Mouse (Mus musculus): ENCODE results near the gene Ina. TPM values are rescaled to one million over a fixed set of nuclear protein-coding genes. Genes with fewer than 3 reads are reported as not detected.
"Not testable (repeated sequence)": the region's sequence is repeated elsewhere in the genome, so short reads cannot be mapped to it uniquely, and the experiment has no call there.

The Ina gene
- polyA plus RNA-seq, 1 experiment from 2014 or later: 706 TPM

GRCm38 (mm10) chr19:46989479-46990152, 24.9 kb upstream of the Ina start:
- peaks cover 26% of the 10 kb centered on the region for H3K4me1 ChIP-seq (replicated peaks)
- no peak overlapping the region for H3K27ac ChIP-seq
- no peak for ATAC-seq (ENCODE audit: low FRiP score)
- H3K36me3 ChIP-seq: no peaks in the 10 kb centered on the region
- no peaks in the 10 kb centered on the region for H3K27me3 ChIP-seq
- H3K9me3 ChIP-seq: no peaks in the 10 kb centered on the region
- no peak overlapping the region; the same call in 1 of the 2 replicates for H3K9ac ChIP-seq
- no peak overlapping the region for H3K4me2 ChIP-seq
- 78% methylated on average over 20 of the region's 20 CpGs for WGBS
- no peak overlapping the region for H3K4me3 ChIP-seq

GRCm38 (mm10) chr19:46990153-46990518, 24.4 kb upstream of the Ina start:
- H3K4me2 ChIP-seq: no peak overlapping the region
- no peaks in the 10 kb centered on the region for H3K9me3 ChIP-seq
- H3K4me1 ChIP-seq (replicated peaks): peaks cover 26% of the 10 kb centered on the region
- no peak overlapping the region for H3K4me3 ChIP-seq
- no peaks in the 10 kb centered on the region for H3K27me3 ChIP-seq
- 88% methylated on average over 3 of the region's 3 CpGs for WGBS
- ATAC-seq (ENCODE audit: low FRiP score): no peak
- H3K36me3 ChIP-seq: no peaks in the 10 kb centered on the region
- no peak overlapping the region; the same call in 1 of the 2 replicates for H3K9ac ChIP-seq
- H3K27ac ChIP-seq: no peak overlapping the region

- not testable (repeated sequence) for H3K4me3 ChIP-seq; H3K27me3 ChIP-seq; H3K4me2 ChIP-seq; ATAC-seq (ENCODE audit: low FRiP score); H3K9ac ChIP-seq; H3K9me3 ChIP-seq; H3K36me3 ChIP-seq; H3K27ac ChIP-seq
- peaks cover 26% of the 10 kb centered on the region for H3K4me1 ChIP-seq (replicated peaks)
- WGBS: 77% methylated on average over 8 of the region's 8 CpGs
Measured at GRCm38 (mm10) chr19:46990625-46991024, 23.9 kb upstream of the Ina start.

- H3K4me1 ChIP-seq (replicated peaks): peaks cover 26% of the 10 kb centered on the region
- no peaks in the 10 kb centered on the region for H3K9me3 ChIP-seq
- no peaks in the 10 kb centered on the region for H3K27me3 ChIP-seq
- no peak for ATAC-seq (ENCODE audit: low FRiP score)
- no peak overlapping the region for H3K4me2 ChIP-seq
- no peak overlapping the region for H3K9ac ChIP-seq
- no peak overlapping the region for H3K27ac ChIP-seq
- H3K4me3 ChIP-seq: no peak overlapping the region
- no peaks in the 10 kb centered on the region for H3K36me3 ChIP-seq
- WGBS: 13% methylated on average over 5 of the region's 5 CpGs
Measured at GRCm38 (mm10) chr19:46991145-46991544, 23.4 kb upstream of the Ina start.

GRCm38 (mm10) chr19:46992329-46992728, 22.2 kb upstream of the Ina start:
- not testable (repeated sequence) for ATAC-seq (ENCODE audit: low FRiP score)

GRCm38 (mm10) chr19:46996095-46996494, 18.4 kb upstream of the Ina start:
- no peaks in the 10 kb centered on the region for H3K4me1 ChIP-seq (replicated peaks)
- H3K9ac ChIP-seq: no peak overlapping the region
- H3K36me3 ChIP-seq: no peaks in the 10 kb centered on the region
- no peak overlapping the region for H3K27ac ChIP-seq
- 89% methylated on average over 9 of the region's 9 CpGs for whole genome bisulfite sequencing
- H3K9me3 ChIP-seq: no peaks in the 10 kb centered on the region
- no peak overlapping the region for H3K4me3 ChIP-seq
- no peak for ATAC-seq (ENCODE audit: low FRiP score)
- H3K27me3 ChIP-seq: no peaks in the 10 kb centered on the region
- no peak overlapping the region for H3K4me2 ChIP-seq

More at GRCm38 (mm10) chr19:46992329-46992728, 22.2 kb upstream of the Ina start:
- not testable (repeated sequence) for H3K9me3 ChIP-seq, H3K9ac ChIP-seq, H3K27ac ChIP-seq, H3K27me3 ChIP-seq, H3K4me2 ChIP-seq, H3K4me3 ChIP-seq, H3K36me3 ChIP-seq
- peaks cover 26% of the 10 kb centered on the region for H3K4me1 ChIP-seq (replicated peaks)
- 71% methylated on average over 4 of the region's 4 CpGs for WGBS

GRCm38 (mm10) chr19:46998168-46998870, 16.2 kb upstream of the Ina start:
- H3K27me3 ChIP-seq: no peaks in the 10 kb centered on the region
- 85% methylated on average over 8 of the region's 8 CpGs for WGBS
- H3K9ac ChIP-seq: no peak overlapping the region
- ATAC-seq (ENCODE audit: low FRiP score): no peak
- no peak overlapping the region for H3K27ac ChIP-seq
- no peaks in the 10 kb centered on the region for H3K9me3 ChIP-seq
- no peak overlapping the region for H3K4me3 ChIP-seq
- H3K4me2 ChIP-seq: no peak overlapping the region
- no peaks in the 10 kb centered on the region for H3K36me3 ChIP-seq
- H3K4me1 ChIP-seq (replicated peaks): no peaks in the 10 kb centered on the region

GRCm38 (mm10) chr19:46998953-46999352, 15.5 kb upstream of the Ina start:
- Histone ChIP-seq H3K9ac (no peak overlapping the region), H3K36me3 (no peaks in the 10 kb centered on the region), H3K4me1 (replicated peaks) (no peaks in the 10 kb centered on the region), H3K27ac (no peak overlapping the region), H3K27me3 (no peaks in the 10 kb centered on the region), H3K4me3 (no peak overlapping the region), H3K9me3 (no peaks in the 10 kb centered on the region), H3K4me2 (no peak overlapping the region)
- 87% methylated on average over 4 of the region's 4 CpGs for WGBS
- no peak for ATAC-seq (ENCODE audit: low FRiP score)

GRCm38 (mm10) chr19:46999753-47000152, 14.7 kb upstream of the Ina start:
- Histone ChIP-seq H3K36me3 (no peaks in the 10 kb centered on the region), H3K27ac (no peak overlapping the region), H3K4me2 (no peak overlapping the region), H3K27me3 (no peaks in the 10 kb centered on the region), H3K4me3 (no peak overlapping the region), H3K9ac (no peak overlapping the region), H3K9me3 (no peaks in the 10 kb centered on the region), H3K4me1 (replicated peaks) (no peaks in the 10 kb centered on the region)
- WGBS: 89% methylated on average over 6 of the region's 6 CpGs
- ATAC-seq (ENCODE audit: low FRiP score): no peak

- not testable (repeated sequence) for ATAC-seq (ENCODE audit: low FRiP score); H3K4me1 ChIP-seq (replicated peaks); H3K9me3 ChIP-seq; H3K27me3 ChIP-seq; H3K9ac ChIP-seq; H3K27ac ChIP-seq; H3K4me3 ChIP-seq; H3K4me2 ChIP-seq; H3K36me3 ChIP-seq
- 88% methylated on average over 2 of the region's 3 CpGs for WGBS
Measured at GRCm38 (mm10) chr19:47000357-47000756, 14.1 kb upstream of the Ina start.

- Histone ChIP-seq H3K4me2 (no peak overlapping the region), H3K4me3 (no peak overlapping the region), H3K27ac (no peak overlapping the region), H3K4me1 (replicated peaks) (no peaks in the 10 kb centered on the region), H3K36me3 (no peaks in the 10 kb centered on the region), H3K27me3 (no peaks in the 10 kb centered on the region), H3K9me3 (no peaks in the 10 kb centered on the region), H3K9ac (no peak overlapping the region)
- 72% methylated on average over 6 of the region's 6 CpGs for WGBS
- ATAC-seq (ENCODE audit: low FRiP score): no peak
Measured at GRCm38 (mm10) chr19:47003742-47004511, 10.6 kb upstream of the Ina start.

- Histone ChIP-seq H3K9me3 (no peaks in the 10 kb centered on the region), H3K4me2 (no peak overlapping the region), H3K27ac (no peak overlapping the region), H3K36me3 (no peaks in the 10 kb centered on the region), H3K4me3 (no peak overlapping the region), H3K27me3 (no peaks in the 10 kb centered on the region), H3K4me1 (replicated peaks) (no peaks in the 10 kb centered on the region), H3K9ac (no peak overlapping the region)
- 62% methylated on average over 5 of the region's 5 CpGs for WGBS
- ATAC-seq (ENCODE audit: low FRiP score): no peak
Measured at GRCm38 (mm10) chr19:47005873-47006272, 8.6 kb upstream of the Ina start.
